Mouse (Mus musculus) CH12.LX (cell line): ENCODE measurements around the gene Tor1a. TPM values are rescaled to one million over a fixed set of nuclear protein-coding genes. Genes with fewer than 3 reads are reported as not detected.

Source experiments
- DNase-seq: peaks from one replicate; pipeline ENCODE4 v3.0.0-alpha.2; 2013; ENCODE audit errors: extremely low read depth
- H3K27ac ChIP-seq: 2 replicates; pipeline ENCODE4 v1.5.1; 2012; ENCODE audit warnings: low read depth, mild to moderate bottlenecking, control low read depth, moderate library complexity; ENCODE audit not compliant: insufficient read depth
- H3K27me3 ChIP-seq: replicated peaks from 2 replicates; pipeline ENCODE3; 2012; ENCODE audit warnings: inconsistent platforms
- H3K36me3 ChIP-seq, 2 experiments: replicated peaks in 1 of 2; 2 replicates each; pipeline versions ENCODE3 to v1.6.1; 2012; ENCODE audit warnings: inconsistent platforms in 1 of 2, low read length in 1 of 2, mild to moderate bottlenecking in 1 of 2, mixed read lengths in 1 of 2, moderate library complexity in 1 of 2; ENCODE audit not compliant: control insufficient read depth in 1 of 2, insufficient read depth in 1 of 2
- H3K4me1 ChIP-seq, 2 experiments: 2 replicates each; pipeline ENCODE4 v1.6.1; 2012; ENCODE audit warnings: inconsistent platforms in 1 of 2, moderate library complexity in 1 of 2; ENCODE audit not compliant: insufficient read depth in 2 of 2, control insufficient read depth in 1 of 2
- H3K4me2 ChIP-seq: 2 replicates; pipeline ENCODE4 v1.6.1; 2012; ENCODE audit warnings: low read depth, mild to moderate bottlenecking, control low read depth; ENCODE audit not compliant: poor library complexity, insufficient read depth, severe bottlenecking
- H3K4me3 ChIP-seq, 3 experiments: fragments of 150-350 bp in 1 of 3; sonication (generic) in 1 of 3; replicated peaks in 1 of 3; 2 replicates each; pipeline versions ENCODE3 to v1.5.1; 2011 to 2012; ENCODE audit warnings: low read depth in 2 of 3, low read length in 2 of 3, mild to moderate bottlenecking in 2 of 3, moderate library complexity in 2 of 3, control low read depth in 1 of 3, improper control_type of control experiment in 1 of 3, inconsistent platforms in 1 of 3, mixed read lengths in 1 of 3; ENCODE audit not compliant: poor library complexity in 1 of 3
- H3K79me2 ChIP-seq: replicated peaks from 2 replicates; pipeline ENCODE4 v1.6.1; 2012; ENCODE audit warnings: mild to moderate bottlenecking, moderate library complexity; ENCODE audit not compliant: control insufficient read depth, poor library complexity, insufficient read depth, severe bottlenecking; ENCODE audit errors: extremely low read depth
- H3K9ac ChIP-seq: 2 replicates; pipeline ENCODE4 v1.6.1; 2012; ENCODE audit warnings: low read depth, mild to moderate bottlenecking, control low read depth, moderate library complexity; ENCODE audit not compliant: insufficient read depth
- H3K9me3 ChIP-seq: replicated peaks from 2 replicates; pipeline ENCODE3; 2012; ENCODE audit warnings: low read length, inconsistent platforms, mixed read lengths
- CHD2 ChIP-seq: IDR thresholded peaks from 2 replicates; pipeline ENCODE4 v1.6.1; 2011; ENCODE audit warnings: low read length, improper control_type of control experiment
- CTCF ChIP-seq, 2 experiments: IDR thresholded peaks in 1 of 2; conservative IDR thresholded peaks in 1 of 2; 2 replicates each; pipeline ENCODE4 v1.5.1; 2011 to 2012; ENCODE audit warnings: low read depth in 2 of 2, low read length in 2 of 2, improper control_type of control experiment in 1 of 2, inconsistent platforms in 1 of 2, mild to moderate bottlenecking in 1 of 2, moderate library complexity in 1 of 2
- E2F4 ChIP-seq: IDR thresholded peaks from 2 replicates; pipeline ENCODE4 v1.6.1; 2011; ENCODE audit warnings: low read depth, low read length, improper control_type of control experiment; ENCODE audit not compliant: insufficient replicate concordance
- ELF1 ChIP-seq: IDR thresholded peaks from 2 replicates; pipeline ENCODE4 v1.6.1; 2014; ENCODE audit warnings: low read depth, mild to moderate bottlenecking, inconsistent platforms, low read length, improper control_type of control experiment
- EP300 ChIP-seq: IDR thresholded peaks from 2 replicates; pipeline ENCODE4 v1.6.1; 2011; ENCODE audit warnings: low read length, improper control_type of control experiment
- KAT2A ChIP-seq: IDR thresholded peaks from 2 replicates; pipeline ENCODE4 v1.6.1; 2012; ENCODE audit warnings: low read length, improper control_type of control experiment, inconsistent platforms; ENCODE audit not compliant: insufficient replicate concordance
- MAZ ChIP-seq: IDR thresholded peaks from 2 replicates; pipeline ENCODE4 v1.6.1; 2012; ENCODE audit warnings: low read depth, mild to moderate bottlenecking, inconsistent platforms, low read length, improper control_type of control experiment, moderate library complexity
- MEF2A ChIP-seq: IDR thresholded peaks from 2 replicates; pipeline ENCODE4 v1.6.1; 2014; ENCODE audit warnings: low read depth, mild to moderate bottlenecking, inconsistent platforms, low read length, improper control_type of control experiment, borderline replicate concordance
- MXI1 ChIP-seq: IDR thresholded peaks from 2 replicates; pipeline ENCODE4 v1.6.1; 2011; ENCODE audit warnings: mild to moderate bottlenecking, low read depth, low read length, improper control_type of control experiment
- MYC ChIP-seq: IDR thresholded peaks from 2 replicates; pipeline ENCODE4 v1.6.1; 2011; ENCODE audit warnings: low read depth, mild to moderate bottlenecking, improper control_type of control experiment, low read length
- NELFE ChIP-seq: IDR thresholded peaks from 2 replicates; pipeline ENCODE4 v1.6.1; 2011; ENCODE audit warnings: low read depth, low read length, improper control_type of control experiment
- NRF1 ChIP-seq: IDR thresholded peaks from 2 replicates; pipeline ENCODE4 v1.6.1; 2014; ENCODE audit warnings: low read depth, mild to moderate bottlenecking, inconsistent platforms, low read length, improper control_type of control experiment, moderate library complexity
- PAX5 ChIP-seq: IDR thresholded peaks from 2 replicates; pipeline ENCODE4 v1.6.1; 2012; ENCODE audit warnings: low read length, inconsistent platforms, mixed read lengths
- POLR2A ChIP-seq: IDR thresholded peaks from 2 replicates; pipeline ENCODE4 v1.6.1; 2011; ENCODE audit warnings: low read depth, mild to moderate bottlenecking, improper control_type of control experiment, low read length
- POLR2AphosphoS2 ChIP-seq: IDR thresholded peaks from 2 replicates; pipeline ENCODE4 v1.6.1; 2011; ENCODE audit warnings: low read depth, low read length, improper control_type of control experiment
- RAD21 ChIP-seq: IDR thresholded peaks from 2 replicates; pipeline ENCODE4 v1.6.1; 2011; ENCODE audit warnings: low read depth, mild to moderate bottlenecking, low read length, improper control_type of control experiment, moderate library complexity
- RCOR1 ChIP-seq: conservative IDR thresholded peaks from 2 replicates; pipeline ENCODE4 v1.6.1; 2012; ENCODE audit warnings: low read depth, mild to moderate bottlenecking, inconsistent platforms, low read length, improper control_type of control experiment
- SIN3A ChIP-seq: IDR thresholded peaks from 2 replicates; pipeline ENCODE4 v1.6.1; 2012; ENCODE audit warnings: low read length, improper control_type of control experiment, inconsistent platforms
- SMC3 ChIP-seq: IDR thresholded peaks from 2 replicates; pipeline ENCODE4 v1.6.1; 2011; ENCODE audit warnings: low read depth, low read length, improper control_type of control experiment
- TBP ChIP-seq: conservative IDR thresholded peaks from 2 replicates; pipeline ENCODE4 v1.6.1; 2011; ENCODE audit warnings: low read depth, low read length, improper control_type of control experiment
- TCF12 ChIP-seq: IDR thresholded peaks from 2 replicates; pipeline ENCODE4 v1.6.1; 2014; ENCODE audit warnings: low read depth, mild to moderate bottlenecking, inconsistent platforms, low read length, improper control_type of control experiment
- UBTF ChIP-seq: IDR thresholded peaks from 2 replicates; pipeline ENCODE4 v1.6.1; 2012; ENCODE audit warnings: low read depth, mild to moderate bottlenecking, inconsistent platforms, low read length, improper control_type of control experiment, moderate library complexity
- USF2 ChIP-seq: conservative IDR thresholded peaks from 2 replicates; pipeline ENCODE4 v1.6.1; 2011; ENCODE audit warnings: low read depth, low read length, improper control_type of control experiment
- ZMIZ1 ChIP-seq: IDR thresholded peaks from 2 replicates; pipeline ENCODE4 v1.6.1; 2012; ENCODE audit warnings: low read depth, mild to moderate bottlenecking, inconsistent platforms, low read length, improper control_type of control experiment
- dilution Hi-C: fragments of 300-500 bp; cut with MboI; formaldehyde crosslinking; loops from 2 replicates; pipeline ENCODE4 v1.14.3; 2020; ENCODE audit warnings: low sequenced_read_pairs; ENCODE audit not compliant: extremely low pct_unique_long_range_greater_than_20kb, extremely low pct_ligation_motif_present
- in situ Hi-C: fragments of 300-500 bp; cut with MboI; formaldehyde crosslinking; loops from 3 replicates; pipeline ENCODE4 v1.14.3; 2019; ENCODE audit warnings: low sequenced_read_pairs, low pct_ligation_motif_present, low pct_unique_long_range_greater_than_20kb, mixed read lengths
- polyA plus RNA-seq: library from polyadenylated mRNA; unstranded; fragments of >175 nt; gene quantifications from 2 replicates; pipeline ENCODE4 v1.2.1, GENCODE M21; 2012; ENCODE audit warnings: low read depth; ENCODE audit not compliant: insufficient read length
- total RNA-seq, 2 experiments: library from RNA; depleted of rRNA; stranded (reverse); fragments of 300-350 nt in 1 of 2; fragments of >200 nt in 1 of 2; gene quantifications; 2 replicates each; pipeline ENCODE4 v1.2.3; 2012 to 2014

Gene Tor1a
- total and polyA plus RNA-seq, 3 experiments: 44.9 to 58.2 (median 45.6) TPM

DNA sequence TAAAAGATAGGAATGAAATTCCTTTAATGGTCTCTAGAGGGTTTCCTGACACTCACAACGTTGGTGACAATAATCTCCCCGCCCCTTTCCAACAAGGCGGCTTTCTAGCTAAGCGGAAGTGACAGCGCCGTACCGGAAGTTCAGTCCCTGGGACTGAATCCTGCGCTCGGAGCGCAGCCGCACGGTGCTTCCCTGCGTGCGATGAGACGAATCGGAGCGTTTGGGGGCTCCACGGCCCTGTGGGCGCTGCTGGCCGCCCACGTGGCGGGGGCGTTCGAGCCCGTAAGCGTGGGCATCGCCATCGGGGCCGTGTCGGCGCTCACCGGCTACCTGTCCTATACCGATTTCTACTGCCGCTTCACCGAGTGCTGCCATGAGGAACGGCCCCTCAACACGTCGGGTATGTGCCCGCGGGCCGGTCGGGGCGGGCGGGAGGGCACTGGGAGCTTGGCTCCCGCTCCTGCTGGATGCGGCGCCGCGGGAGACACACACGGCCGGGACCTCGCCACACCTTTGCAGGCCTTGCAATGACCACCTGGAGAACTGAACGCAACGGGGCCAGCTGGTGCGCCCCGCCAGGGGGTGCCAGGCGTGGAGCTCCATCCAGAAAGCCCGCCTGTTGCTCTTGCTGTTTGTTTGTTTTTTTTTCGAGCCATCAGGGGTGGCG, 14.8 kb downstream of the Tor1a start, which contains the start of gene Tor1b (continued):
- TF ChIP-seq ELF1 (peak; percentile 90), POLR2A (peak; percentile 99), MAZ (no peak), CTCF (conservative IDR thresholded peaks at IDR 0.05 in 1 of 2, IDR thresholded peaks at IDR 0.05 in 1 of 2; ENCODE audit: low read depth in 2 of 2, low read length in 2 of 2) (peak in 1 of 2 experiments; percentile 34; a peak in 2 of 4 replicates), E2F4 (no peak), KAT2A (0 out of 2 replicates have a peak, but pooled peaks have one; percentile 7), ZMIZ1 (peak; percentile 93), SIN3A (peak; percentile 94; the same call in 1 of the 2 replicates)

DNA sequence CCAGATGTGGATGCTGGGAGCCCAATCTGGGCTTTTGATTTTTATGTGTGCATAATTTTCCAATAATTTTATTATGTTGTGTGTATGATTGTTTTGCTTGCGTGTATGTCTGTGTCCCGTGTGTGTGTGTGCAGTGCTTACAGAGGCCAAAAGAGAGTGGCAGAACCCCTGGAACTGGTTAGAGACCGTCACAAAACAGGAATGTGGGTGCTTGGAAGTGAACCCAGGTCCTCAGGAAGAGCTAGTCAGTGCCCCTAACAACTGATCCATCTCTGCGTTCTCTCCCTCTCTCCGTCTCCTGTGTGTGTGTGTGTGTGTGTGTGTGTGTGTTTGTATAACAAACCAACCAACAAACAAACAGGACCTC, 15.3 kb downstream of the Tor1a start:
- peak overlapping the region; percentile 42 for H3K4me2 ChIP-seq
- H3K9ac ChIP-seq: no peak overlapping the region
- H3K4me1 ChIP-seq: peaks cover 6 to 32% of the 10 kb centered on the region in 2 experiments; a peak in 3 of 4 replicates
- TF ChIP-seq NELFE (no peak), KAT2A (no peak), PAX5 (no peak), RAD21 (no peak), RCOR1 (no peak), MEF2A (no peak), E2F4 (no peak), MYC (no peak), POLR2AphosphoS2 (no peak), NRF1 (no peak), USF2 (no peak), SMC3 (no peak), MAZ (no peak), UBTF (no peak), TBP (no peak), MXI1 (no peak), TCF12 (no peak), EP300 (no peak), CHD2 (no peak)
- H3K36me3 ChIP-seq: peaks cover 23 to 30% of the 10 kb centered on the region in 2 experiments
- peaks cover 32% of the 10 kb centered on the region for H3K27me3 ChIP-seq
- in situ Hi-C loops (no loop called here), dilution Hi-C loops (no loop called here)
- H3K4me3 ChIP-seq: peak overlapping the region in 1 of 3 experiments; percentile 88
- peaks cover 34% of the 10 kb centered on the region for H3K79me2 ChIP-seq
- DNase-seq: no peak
- peaks cover 13% of the 10 kb centered on the region for H3K9me3 ChIP-seq
- H3K27ac ChIP-seq: no peak overlapping the region
